Mouse (Mus musculus): ENCODE measurements around the gene Ddc.

DNA sequence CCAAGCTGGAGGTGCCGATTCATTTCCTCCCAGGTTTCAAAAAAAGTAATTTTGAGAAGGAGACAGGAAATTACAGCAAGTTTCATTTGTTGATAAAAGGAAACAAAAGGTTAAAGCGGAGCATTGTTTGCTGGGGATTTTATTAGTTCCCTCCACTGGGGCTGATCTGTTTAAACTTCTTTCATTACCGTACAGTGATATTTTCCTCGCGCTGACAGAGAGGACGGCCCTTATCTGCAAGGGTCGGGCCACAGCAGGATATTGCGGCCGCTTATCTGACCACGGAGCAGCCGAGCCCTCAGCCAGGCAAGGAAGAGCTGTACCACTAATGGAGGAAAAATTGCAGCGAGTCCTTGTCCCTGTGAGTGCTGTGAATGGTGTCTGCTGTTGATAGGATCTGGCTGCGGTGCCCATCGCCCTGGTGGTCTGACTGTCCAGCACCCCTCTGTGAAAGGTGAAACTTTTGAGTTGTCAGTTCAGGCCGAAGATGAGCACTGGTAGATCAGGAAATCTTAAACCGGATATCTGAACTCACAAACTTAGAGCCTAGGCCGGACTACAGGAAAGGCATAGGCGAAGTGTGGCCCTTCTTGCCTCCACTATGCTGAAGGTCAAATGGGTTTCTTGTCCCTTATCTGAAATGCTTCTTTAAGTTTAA is 61.1 kb downstream of the Ddc start:
- no peak for TF ChIP-seq USF1 (IDR thresholded peaks at IDR 0.05; ENCODE audit: low read depth)
- TF ChIP-seq CTCF (IDR thresholded peaks at IDR 0.05; ENCODE audit: control insufficient read depth, insufficient read depth, insufficient read length) = no peak
